Mouse (Mus musculus) adrenal gland (tissue): ENCODE measurements around the gene Aig1.
"Not testable (repeated sequence)": the region's sequence is repeated elsewhere in the genome, so short reads cannot be mapped to it uniquely, and the experiment has no call there.

ENCODE experiments used
- intact Hi-C: fragments of 180-260 bp; cut with DNase I; formaldehyde crosslinking; loops from one replicate; pipeline ENCODE4 v1.15.1; 2025
- long read RNA-seq, 2 experiments: library from polyadenylated mRNA; unstranded; transcript quantifications; one replicate each; pipeline ENCODE4 v2.0.0; 2020; ENCODE audit warnings: borderline replicate concordance in 1 of 2; ENCODE audit not compliant: insufficient replicate concordance in 1 of 2

Aig1 gene
- long read RNA-seq, experiment 1, transcript Aig1-205 (6 exons, 1,554 nt): major isoform, 31 of 47 reads
- long read RNA-seq, experiment 1, partial matches to known transcripts: 8 of 47 reads
- long read RNA-seq, experiment 1, other reads (novel, unspliced or antisense): 7 of 47 reads
- long read RNA-seq, experiment 2, transcript Aig1-205 (6 exons, 1,554 nt): major isoform, 34 of 49 reads
- long read RNA-seq, experiment 2, partial matches to known transcripts: 9 of 49 reads
- long read RNA-seq, experiment 2, other reads (novel, unspliced or antisense): 2 of 49 reads

DNA sequence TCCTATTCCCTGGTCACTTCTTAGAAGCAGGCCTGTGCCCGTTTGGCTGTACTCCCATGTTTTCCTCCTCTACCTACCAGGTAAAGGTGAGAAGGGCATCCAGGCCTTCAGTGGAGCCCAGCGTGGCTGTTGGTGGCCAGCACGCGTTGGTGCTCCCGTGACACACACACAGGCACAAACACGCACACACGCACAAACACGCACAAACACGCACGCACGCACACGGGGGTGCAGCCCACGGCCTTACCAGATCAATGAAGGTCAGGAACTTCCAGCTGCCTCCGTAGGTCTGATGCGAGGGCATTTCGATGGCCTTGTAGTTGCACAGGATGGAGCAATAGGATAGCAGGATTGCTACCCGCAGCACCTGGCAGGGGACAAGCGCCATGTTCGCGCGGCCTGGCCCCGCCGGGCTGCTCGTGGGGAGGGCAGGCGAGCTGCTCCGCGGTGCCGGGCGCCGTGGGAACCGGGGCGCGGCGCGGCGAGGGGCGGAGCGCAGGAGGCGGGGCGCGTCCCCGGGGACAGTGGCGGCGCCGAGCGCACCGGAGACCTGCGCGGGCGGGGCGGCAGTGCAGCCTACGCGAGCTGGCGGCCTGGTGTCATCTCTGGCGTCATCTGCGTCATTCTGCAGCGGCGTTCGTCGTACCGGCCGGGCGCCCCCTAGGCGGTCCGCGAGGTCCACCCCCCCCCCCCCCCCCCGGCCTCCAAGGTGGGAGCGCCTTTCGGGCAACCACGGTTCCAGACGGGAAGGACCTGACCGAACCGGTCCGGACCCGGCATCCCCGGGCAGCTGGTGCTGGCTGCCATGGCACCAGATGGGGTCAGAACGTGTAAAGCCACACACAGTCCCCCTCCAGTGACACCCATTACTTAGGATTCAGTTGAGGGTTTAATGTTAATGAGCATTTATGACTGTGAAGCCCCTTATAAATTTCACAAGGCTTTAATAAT lies at the start of gene Aig1:
Gene Aig1, minus strand, starts transcription at position 610 of the 951 bp plus-strand sequence.
- intact Hi-C loops: loop anchor here (5.0 to 10.0 kb wide), 3 partner anchors 99 to 304 kb away; partner anchors contain the start of gene Hivep2

DNA sequence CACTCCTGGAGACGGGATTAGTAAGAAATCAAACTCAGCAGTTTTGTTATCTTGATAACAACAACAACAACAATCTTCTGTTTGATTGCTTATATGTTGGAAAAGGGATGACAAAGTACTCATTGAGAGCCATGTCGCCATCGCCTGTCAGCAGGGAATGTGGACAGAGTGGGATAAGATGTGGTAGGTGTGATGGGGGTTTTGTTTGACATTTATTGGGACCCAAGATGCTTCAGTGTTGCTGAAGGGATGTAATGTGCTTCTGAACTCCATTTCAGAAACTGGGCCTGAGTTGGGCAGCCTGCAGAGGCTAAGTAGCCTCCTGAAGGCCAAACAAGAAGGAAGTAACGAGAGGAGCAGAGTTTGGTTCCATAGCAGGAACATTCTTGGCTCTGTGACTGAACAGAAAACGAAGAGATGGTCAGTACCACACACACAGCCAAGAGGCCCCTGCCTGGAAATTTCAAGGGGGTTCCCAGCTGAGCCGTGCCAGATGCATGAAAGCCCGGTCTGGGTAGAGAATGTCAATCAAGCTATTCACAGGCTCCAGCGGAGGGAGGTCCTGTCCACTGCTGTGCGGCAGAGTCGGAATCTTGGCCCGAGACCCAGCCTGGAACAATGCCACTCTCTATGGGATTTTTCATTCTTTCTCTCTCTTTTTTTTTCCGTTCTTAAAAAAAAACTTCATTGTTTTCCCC lies 48.0 kb upstream of the Aig1 start:
- intact Hi-C loops: no loop called here

DNA sequence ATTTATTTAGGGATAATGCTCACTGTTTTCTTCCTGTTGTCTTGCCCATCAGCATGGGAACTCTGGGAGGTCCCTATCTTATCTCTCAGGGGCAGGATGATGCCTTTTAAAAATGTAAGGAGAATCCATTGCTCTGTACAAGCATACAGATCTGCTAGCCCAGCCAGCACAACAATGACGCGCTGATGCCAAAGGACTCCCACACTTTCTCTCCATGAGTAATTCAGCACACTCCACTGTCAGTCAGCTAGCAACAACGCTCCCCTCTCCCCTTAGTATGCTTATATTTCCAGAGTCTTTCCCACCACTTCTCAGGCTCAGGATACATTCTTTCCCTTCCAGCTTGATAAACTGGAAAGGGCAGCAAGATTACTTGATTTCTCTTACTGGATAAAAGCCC lies 46.4 kb upstream of the Aig1 start:
- intact Hi-C loops: no loop called here

DNA sequence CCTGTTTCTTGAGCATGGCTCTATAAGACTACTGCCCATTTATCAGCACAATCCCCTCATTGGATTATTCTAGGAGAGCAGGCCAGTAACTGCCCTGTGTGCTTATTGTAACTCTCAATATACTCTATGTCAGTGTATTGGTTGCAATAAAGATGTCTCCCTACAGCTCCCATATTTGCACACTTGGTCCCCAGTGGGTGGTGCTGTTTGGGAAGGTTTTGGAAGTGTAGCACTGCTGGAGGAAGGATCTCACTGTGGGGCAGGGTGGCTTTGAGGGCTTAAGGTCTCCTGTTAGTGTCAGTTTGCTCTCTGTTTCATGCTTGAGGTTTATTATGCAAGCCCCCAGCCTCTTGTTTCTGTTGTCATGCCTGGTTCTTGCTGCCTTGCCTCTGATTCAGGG lies 44.9 kb upstream of the Aig1 start:
- intact Hi-C loops: no loop called here

DNA sequence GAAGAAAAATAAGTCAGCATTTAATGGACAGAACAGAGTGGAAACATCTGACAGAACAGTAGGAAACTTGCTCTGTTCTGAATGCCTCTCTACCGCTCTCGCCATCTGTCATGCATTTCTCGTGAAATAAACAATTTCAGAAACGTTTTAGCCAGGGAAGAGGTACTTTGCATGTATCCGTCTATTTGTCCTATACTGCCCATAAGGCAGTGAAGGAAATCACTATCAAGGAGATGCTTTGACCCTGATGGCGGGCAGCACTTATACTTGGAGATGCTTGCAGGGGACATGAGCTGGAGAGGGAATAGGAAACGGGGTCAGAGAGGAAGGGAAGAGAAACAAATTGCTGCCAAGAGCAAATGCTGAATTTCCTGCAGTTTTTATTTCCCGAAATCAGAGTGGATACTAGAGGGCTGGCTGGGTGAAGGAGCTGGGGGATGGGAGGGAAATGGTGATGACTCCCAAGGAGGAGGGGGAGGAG lies 37.5 kb upstream of the Aig1 start:
- intact Hi-C loops: no loop called here

DNA sequence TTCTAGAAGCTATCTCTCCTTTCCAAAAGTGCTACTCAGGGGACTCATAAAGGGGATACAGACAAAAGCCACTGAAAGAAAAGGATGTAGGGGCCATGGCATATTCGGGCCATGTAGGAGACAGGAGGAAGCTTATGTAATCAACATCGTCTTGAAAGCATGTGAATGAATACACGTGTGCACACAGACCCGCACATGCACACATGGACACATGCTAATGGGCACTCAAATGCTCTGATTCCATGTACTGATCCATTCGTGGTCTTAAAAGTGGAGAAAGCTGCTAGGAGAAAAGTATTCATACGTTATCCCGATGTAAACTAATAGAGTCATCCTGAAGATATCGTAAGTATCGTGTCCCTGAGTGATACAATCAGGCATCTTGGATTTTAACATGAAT lies 36.8 kb upstream of the Aig1 start:
- intact Hi-C loops: no loop called here

DNA sequence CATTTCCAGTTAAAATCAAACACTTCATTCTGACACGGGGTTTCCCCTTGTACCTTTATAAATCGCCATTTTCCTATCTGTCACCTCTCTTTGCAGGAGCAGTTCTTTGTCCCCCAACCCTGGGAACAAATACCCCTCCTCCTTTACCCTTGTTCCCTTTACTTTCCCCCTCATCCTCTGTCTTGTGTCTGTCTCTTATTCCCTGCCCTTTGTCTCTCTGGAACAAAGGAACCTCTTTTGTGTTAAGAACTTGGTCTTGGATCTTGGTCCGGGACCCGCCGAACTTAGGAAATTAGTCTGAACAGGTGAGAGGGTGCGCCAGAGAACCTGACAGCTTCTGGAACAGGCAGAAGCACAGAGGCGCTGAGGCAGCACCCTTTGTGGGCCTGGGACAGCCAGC lies 24.0 kb upstream of the Aig1 start:
- intact Hi-C loops: not testable (repeated sequence)

DNA sequence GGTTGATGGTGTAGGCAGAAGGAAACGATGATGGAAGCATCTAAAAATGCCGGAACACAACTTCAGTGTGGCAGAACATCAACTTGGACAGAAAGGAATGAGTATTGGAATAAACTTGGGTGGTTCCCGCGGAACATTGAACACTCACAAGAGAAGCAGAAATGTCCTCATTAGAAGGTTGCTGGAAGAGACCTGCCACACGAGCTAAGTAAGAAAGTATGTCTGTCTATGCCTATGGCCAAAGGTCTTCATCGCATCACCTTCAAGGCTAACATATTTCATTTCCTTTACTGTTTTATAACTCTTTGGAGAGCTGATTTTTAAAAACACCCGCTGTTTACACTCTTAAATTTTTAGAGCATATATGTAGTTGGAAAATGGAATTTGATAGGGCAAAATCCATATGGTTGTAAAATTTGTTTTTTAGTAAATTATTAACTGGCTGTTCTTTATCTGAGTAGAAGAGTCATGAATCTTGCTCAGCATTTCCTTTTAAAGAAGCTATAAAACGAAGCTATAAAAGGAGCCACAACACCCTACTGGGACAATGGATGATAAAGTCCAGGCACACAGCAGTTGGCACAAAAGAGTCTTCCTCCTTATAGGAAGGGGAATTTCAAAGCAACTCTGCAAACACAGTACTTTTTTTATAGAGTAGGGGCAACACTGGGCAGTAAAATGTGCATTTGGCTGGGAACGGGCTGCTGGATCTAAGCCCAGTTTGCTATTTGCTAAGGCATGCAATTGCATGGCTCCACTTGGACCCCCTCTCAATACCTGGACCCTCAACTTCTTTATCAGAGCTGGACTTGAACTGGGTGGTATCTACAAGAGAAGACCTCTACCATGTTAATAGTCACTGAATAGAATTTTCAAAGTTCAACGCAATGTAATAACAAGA lies 14.4 kb upstream of the Aig1 start:
- intact Hi-C loops: no loop called here

DNA sequence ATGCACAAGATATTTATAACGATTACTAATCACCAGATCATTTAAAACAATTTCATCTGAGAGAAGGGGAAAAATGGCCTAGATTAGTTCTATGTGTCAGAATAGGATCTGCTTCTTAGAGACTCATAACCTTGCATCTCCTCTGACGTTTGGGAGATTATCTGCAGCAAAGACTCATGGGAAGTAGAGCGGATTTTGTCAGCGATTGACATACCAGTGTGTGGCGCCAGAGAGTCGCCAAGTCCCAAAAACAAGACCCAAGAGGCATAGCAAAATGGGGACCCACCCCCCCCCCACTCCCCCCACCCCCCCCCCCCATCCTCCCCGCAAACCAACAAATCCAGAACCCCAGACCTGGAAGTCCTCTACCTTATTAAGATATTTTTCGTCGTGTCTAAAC lies 13.7 kb upstream of the Aig1 start:
- intact Hi-C loops: no loop called here

DNA sequence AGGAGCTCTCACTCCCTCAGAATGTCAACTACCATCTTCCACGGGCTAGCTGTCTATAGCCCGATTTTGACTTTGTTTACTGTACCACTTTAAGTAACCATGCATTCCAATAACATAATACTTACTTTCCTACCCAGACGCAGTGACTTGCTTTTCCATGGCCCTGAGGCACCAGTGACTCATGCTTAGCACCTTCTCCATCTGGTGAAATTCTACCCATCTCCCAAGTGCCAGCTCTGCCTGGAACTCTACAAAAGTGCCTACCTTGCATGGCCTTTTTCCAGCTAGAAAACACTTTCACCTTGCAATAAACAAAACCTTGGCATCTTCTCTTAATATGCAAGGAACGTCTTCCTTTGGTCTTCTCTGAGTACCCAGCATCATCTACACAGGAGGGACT lies 9.9 kb upstream of the Aig1 start:
- intact Hi-C loops: no loop called here

DNA sequence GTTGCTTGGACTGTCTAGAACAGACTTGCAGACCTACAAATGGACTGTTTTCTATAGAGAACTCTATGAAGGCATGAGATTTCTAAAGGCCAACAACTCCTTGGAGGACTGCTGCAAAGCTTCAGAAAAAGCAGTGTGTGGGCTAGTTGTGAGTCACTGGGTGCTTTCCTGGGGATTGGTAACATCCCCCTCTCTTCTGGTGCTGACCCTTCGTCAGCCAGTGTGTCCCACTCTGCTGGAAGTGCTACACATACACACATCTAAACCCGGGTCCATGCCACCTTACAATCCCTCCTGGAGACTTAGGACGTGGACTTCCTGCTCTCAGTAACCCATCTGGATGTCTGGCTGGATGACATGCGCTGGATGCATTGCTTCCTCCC lies 6.2 kb upstream of the Aig1 start:
- intact Hi-C loops: no loop called here

DNA sequence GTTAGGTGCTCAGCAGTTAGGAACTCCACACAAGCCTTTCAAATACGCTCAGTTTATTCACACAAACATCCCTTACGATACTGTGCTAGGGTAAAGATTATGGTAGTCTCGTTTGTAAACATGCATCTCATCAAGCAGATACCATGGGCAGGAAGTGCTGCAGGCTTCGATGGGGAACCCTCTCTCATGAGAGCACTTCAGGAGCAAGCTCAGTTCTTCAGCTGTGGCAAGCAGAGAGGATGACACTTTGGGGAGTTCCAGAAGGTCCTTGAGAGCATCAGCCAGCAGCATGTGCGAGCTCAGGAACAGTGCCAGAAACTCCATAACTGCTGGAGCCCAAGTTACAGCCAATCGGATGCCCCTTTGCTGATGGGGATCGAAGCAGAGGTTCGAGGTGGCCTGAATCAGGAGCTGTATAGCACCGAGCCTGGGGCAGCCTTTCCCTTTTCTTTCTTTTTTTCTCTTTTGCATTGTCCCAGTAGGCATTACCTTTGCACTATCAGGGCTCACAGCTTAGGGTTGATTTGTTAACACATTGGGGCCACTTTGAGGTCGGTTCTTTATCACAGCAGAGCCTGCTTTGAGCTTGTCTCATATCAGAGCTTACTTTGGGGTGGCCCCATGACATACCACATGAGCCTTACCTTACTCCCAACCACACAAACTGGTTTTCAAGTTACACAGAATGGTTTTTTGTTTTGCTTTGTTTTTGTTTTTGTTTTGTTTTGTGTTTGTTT lies 5.7 kb upstream of the Aig1 start:
- intact Hi-C loops: no loop called here

DNA sequence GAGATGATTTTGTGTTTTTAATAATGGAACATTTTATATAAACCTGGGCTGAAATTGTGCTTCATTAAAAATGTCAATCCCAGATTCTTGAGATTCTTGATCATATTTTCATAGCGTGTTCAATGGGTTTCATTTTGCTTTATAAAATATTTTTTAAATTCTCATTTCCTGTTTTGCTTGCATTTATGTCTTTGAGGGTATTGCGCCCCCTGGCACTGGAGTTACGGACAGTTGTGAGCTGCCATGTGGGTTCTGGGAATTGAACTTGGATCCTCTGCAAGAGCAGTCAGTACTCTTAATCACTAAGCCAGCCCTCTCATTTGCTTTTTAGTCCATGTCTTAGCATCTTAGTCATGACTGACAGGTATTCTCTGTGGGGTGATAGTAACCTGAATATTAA lies 1.8 kb upstream of the Aig1 start:
- intact Hi-C loops: no loop called here

DNA sequence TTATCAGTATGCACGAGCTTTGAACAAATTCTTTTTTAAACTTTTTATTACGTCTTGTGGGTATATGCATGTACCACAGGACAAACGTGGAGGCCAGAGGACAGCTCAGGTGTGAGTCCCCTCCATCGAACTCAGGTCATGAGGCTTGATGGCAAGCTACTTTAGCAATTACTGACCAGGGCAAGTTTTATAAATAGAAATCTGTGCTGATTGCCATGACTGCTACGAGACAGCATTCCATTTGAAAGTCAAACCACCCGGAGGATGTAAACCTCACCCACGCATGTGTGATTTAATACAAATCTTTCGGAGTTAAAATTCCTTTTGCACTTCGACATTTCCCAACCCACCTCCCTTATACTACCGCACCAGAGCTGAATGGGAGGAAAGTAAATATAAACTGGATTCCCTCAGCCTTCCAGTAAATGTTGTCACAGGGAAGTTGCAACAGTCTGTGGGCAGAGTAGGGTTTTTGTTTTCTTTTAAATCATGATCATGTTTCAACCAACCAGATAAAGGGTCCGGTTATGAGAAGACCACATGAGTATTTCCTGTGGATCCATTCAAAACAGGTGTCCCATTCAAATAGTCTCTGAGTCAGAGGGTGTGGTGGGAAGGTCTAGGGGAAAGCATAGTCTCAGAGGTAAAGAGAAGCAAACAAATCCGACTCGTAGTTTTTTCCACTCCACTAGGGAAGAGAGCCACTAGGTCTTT lies 699 bp upstream of the Aig1 start:
- intact Hi-C loops: loop anchor here (5.0 to 10.0 kb wide), 3 partner anchors 98 to 305 kb away; partner anchors contain the start of gene Hivep2

DNA sequence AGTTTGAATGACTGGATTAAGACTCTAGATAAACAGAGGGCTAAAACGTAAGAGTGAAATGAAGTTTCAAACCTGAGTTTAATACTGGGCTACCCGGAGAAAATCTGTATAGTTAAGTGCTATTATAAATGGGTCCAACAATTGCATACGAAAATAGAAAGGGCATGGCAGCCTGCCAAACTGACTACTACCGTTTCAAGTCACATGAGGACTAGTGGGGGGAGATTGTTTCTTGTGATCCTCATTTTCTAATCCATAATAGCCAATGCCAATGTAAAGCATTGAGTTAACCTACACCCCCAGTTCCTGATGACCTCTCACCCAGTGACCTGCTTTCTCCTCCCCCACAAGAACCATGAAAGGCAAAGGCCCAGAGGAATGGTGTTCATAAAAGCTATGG lies 2.4 kb downstream of the Aig1 start:
- intact Hi-C loops: loop anchor here (5.0 to 10.0 kb wide), 3 partner anchors 101 to 302 kb away; partner anchors contain the start of gene Hivep2

DNA sequence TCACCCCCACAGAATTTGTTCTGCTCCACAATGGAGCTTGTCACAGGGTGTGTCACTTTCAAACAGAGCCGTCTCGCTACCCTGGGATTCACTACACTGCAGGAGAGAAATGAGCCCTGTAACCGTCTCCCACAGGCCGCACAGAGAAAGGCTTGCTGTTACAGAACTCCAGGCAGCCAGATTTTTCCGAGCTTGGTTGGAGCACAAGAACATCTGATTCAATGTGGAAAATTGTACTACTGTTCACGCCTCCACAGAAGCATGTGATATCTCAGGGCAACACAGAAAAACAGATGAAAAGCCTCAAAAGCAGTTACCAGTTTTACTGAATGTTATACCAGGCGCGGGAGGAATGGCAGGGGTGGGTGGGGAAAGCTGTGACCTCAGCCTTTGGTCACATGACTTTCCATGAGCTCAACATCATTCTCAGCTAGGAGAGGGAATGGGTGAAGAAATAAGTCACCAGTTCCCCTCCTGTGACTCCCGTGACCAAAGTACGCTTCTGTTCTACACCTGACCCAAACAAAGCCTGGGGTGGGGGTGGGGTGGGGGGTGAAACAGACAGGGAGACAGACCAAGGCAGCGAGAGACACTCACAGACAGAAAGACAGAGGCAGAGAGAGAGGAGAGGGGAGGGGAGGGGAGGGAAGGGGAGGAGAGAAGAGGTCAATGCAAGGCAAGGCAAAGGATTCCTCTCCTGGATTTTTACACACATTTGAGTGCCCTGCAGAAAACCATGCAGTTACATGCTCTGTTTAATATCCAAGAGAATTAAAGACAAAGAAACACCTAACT lies 7.5 kb downstream of the Aig1 start:
- intact Hi-C loops: loop anchor here (10.0 kb wide), 1 partner anchor 297 kb away; no protein-coding TSS in a partner anchor

DNA sequence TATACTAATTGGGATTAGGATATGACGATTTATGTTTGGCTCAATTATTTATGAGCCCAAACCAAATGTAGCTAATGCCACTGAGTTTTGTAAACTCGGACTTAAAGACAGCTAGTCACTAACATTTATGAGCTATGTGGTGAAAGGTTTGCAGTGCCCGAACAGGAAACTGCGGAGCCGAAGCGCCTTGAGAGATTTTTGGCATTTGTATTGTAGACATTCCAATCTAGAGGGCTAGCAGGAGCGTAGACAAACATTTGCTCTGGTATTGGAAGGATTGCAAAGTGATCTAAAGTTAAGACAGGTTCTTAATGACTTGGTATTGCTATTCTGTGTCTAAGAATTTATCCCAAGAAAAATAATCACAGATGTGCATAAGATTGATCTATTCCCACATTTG lies 12.3 kb downstream of the Aig1 start:
- intact Hi-C loops: no loop called here

DNA sequence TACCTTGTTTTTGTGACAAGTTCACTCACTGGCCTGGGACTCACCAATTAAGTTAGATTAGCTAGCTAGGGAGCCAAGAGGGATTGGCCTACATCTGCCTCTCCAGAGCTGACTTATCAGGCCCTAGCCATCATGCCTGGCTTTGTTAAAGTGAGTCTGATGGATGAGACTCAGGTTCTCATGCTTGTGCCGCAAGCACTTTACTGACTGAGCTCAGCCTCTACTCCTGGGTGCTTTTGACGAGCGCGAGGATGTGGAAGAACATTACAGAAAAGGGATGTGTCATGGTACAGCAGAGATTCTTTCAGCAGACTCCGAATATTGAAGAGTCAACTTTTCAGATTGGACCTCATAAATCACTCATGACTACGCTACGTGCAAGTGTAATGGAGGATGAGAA lies 12.8 kb downstream of the Aig1 start:
- intact Hi-C loops: no loop called here
